Mouse (Mus musculus) brain, embryonic 14.5 days (tissue): ENCODE data around the gene Abcb5. TPM values are rescaled to one million over a fixed set of nuclear protein-coding genes. Genes with fewer than 3 reads are reported as not detected.

Experiments
- DNase-seq: peaks from one replicate; pipeline ENCODE4 v3.0.0-alpha.2; 2011; ENCODE audit warnings: low read depth
- CTCF ChIP-seq: fragments of 200-500 bp; IDR thresholded peaks from 2 replicates; pipeline ENCODE4 v1.5.1; 2012; ENCODE audit warnings: inconsistent platforms, mild to moderate bottlenecking, moderate library complexity, borderline replicate concordance; ENCODE audit not compliant: insufficient read depth, insufficient read length; ENCODE audit errors: extremely low read depth
- POLR2A ChIP-seq: fragments of 200-500 bp; IDR thresholded peaks from 2 replicates; pipeline ENCODE4 v1.6.1; 2012; ENCODE audit warnings: mild to moderate bottlenecking, inconsistent platforms, borderline replicate concordance; ENCODE audit not compliant: poor library complexity, insufficient read depth, insufficient read length, severe bottlenecking; ENCODE audit errors: extremely low read depth
- polyA plus RNA-seq: library from polyadenylated mRNA; depleted of rRNA; stranded (reverse); fragments of >200 nt; gene quantifications from 2 replicates; pipeline ENCODE4 v1.2.3, GENCODE M21; 2012; rRNA removed

Abcb5 gene
- polyA plus RNA-seq, 1 experiment: not detected

DNA sequence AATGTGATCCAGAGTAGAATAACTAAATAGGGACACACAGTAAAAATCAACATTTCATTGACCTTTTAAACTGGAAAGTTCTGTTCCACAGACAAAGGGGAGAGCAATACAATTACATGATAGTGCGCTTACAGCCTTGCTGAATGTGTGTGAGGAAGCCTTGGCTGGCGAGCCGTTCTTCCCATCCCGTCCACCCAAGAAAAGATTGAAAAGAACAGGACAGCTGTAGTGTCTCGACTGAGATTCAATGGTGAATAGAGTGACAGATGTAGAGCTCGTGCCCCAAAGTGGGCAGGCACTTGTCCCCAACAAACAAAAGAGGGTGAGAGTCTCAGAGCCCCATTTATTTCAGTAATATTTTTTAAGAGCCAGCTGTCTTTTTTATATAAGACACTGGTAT is 136.3 kb downstream of the Abcb5 start:
- no peak for TF ChIP-seq POLR2A
- TF ChIP-seq CTCF: no peak
- no peak for DNase-seq

Other genes with a start within 250 kb of the Abcb5 start
- gene Sp8, start 120.1 kb downstream of the Abcb5 start, polyA plus RNA-seq: 7.5 and 10.7 TPM in 2 replicates